Mouse (Mus musculus) right cerebral cortex, adult 18-20 months (tissue): ENCODE measurements at regions not wholly inside any gene's neighbourhood (a gene's known extent, or its start where the extent isn't known, plus 50 kb on each side); places are given as distances from the start of the nearest gene placed in this dataset.
A peak's percentile ranks its signal among the peaks of the same experiment; 100 is the strongest.

Experiments
- DNase-seq: peaks from one replicate; pipeline ENCODE4 v3.0.0; 2022; ENCODE audit warnings: mixed read lengths

DNA sequence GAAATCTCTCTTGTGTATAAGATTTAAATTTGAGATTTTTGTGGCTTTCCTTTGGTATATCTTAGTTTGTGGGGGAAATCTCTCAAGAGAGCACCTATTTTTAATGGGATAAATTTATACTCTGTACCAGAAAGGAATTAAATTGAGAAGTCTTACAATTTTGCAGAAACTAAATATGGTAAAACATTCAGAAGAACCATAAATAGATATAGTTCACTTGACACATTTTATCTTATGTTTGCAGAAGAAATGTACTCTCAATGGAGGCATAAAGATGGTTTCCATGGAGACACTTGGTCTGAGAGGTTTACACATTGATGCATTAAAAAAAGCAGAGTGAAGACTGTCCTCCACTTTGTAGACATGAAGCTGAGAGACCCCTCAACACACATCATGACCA lies 86.9 kb downstream of the Ndufa10 start:
- DNase-seq, result no peak

DNA sequence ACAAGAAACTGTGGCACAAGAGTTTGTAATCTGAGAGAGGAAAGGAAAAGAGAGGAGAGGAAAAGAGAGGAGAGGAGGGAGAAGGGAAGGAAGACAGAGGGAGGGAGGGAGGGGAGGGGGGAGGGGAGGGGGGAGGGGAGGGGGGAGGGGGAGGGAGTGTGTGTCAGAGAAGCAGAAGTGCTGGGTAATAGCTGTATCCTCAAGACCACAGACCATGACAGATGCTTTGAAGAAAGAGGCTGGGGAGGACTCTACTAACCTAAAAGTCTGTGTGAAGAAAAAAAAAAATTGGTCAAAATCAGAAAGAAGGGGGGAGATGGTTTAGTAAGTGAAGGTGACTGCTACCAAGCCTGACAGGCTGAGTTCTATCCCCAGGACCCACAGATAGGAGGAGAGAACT lies 88.7 kb downstream of the Ndufa10 start:
- no peak for DNase-seq

DNA sequence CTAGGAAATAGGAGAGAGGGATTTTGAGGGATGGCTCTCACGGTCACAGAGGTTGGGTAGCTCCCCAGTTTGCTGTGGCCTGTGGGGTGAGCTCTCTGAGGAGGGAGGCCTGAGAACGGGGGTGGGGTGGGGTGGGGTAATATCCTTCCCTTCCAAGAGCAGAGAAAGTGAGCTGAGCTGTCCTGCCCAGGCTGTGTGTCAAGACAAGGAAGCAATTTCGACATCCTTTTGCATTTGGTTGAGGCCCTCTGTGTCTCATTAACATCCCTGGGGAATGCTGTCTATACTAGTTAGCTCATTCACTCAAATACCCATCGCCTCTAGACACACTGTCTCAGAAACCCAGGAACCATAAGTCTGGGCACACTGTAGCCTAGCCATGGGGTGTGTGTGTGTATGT lies 89.9 kb downstream of the Ndufa10 start:
- DNase-seq, result no peak

DNA sequence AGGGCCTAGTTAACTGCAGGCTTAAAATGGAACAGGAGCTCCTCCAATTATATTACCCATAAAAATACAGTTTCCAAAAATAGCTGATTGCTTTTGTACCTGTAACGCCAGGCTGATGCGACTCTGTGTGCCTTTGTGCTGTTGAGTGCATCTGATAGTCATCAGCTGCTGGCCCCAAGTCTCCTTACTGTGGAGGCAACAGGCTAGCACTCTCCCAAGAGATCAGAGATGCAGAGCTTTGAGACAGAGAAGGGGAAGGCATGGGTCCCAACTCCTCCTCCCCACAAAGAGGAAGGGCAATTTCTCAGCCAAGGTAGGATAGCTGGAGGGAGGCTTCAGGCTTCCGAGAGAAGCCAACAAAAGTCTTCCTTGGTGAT lies 94.2 kb downstream of the Ndufa10 start:
- DNase-seq, result no peak

DNA sequence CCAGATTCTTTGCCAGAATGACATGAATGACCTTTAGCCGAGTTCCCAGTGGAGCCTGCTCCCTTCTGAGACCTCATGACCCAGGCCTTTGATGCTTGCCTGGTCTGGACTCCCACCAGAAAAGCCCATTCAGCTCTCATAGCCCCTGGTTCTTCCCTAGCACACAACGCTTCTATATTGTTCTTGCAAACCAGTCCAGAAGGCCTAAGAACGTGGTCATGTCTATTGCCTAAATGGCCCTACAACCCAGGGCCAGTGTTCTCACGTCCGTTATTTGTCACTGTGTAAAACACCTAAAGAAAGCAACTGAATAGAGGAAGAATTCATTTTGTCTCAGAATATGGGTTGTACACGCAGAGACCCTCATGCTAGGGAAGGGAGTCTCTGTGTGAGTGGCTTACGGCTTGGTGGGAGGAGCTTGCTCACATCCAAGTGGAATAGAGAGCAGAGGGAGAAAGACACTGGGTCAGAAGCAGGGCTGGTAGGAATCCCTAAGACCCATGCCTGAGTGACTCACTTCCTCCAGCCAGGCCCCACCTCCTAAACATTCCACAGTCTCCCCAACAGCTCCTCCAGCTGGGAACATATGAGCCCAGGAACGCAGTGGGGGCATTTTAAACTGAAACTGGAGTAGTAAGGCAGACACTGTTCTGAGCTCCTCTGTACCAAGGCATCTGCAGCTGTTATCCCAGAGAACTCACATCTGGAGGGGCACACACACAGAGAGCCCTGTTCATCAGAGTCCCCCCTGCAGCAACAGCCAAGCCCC lies 94.7 kb downstream of the Ndufa10 start:
- DNase-seq, result no peak

DNA sequence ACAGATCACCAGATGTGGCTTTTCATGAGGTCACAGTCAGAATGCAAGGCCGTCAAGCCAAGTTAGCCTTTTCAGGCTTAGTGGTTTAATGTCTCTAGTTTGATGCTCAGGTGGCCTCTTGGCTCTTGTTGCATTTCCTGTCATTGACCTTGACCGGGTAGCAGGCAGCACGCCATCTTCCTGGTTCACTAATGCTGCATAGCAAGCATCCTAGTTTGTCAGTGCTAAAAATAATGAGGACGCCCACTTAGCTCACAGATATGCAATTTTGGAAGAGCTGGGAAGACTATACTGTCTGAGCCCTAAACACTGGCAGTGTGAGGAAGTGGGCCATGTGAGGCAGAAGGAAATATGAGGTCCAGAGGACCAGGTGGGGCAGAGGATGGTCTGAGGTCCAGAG lies 97.2 kb downstream of the Ndufa10 start:
- DNase-seq, result peak; percentile 59

DNA sequence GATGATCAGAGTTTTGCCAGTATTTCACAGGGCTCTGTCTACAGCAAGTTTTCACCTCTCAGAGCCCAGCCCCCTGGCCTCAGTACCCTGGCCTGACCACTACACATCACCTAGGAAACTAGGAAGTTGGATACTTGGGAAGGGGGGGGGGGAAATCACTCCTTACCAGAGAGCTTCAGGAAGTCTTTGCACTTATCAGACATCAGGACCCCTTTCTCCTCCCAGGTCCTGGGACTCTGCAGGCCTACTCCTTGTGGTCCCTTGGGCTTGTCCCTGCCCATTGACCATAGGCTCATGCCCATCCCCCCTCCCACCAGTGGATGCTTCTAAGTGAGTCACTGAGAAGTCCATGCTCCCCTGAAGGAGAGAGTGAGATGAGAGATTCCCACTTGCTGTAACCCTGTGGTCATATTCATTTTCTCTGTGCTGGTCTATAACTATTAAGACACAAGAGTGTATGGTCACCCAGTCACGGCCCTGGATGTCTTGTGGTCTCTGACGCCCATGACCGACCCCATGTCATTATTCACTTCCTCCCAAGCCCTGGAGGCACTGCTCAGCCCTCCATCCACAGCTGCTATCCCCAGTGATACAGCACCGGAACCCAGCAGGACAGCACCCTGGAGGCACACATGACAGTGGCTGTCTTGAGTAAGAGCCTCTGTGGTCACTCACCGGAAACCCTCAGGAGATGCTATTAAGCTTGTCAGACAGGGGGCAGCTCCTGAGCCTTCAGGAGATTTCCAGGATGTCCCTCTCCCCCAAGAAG lies 101.3 kb downstream of the Ndufa10 start:
- DNase-seq, result no peak

DNA sequence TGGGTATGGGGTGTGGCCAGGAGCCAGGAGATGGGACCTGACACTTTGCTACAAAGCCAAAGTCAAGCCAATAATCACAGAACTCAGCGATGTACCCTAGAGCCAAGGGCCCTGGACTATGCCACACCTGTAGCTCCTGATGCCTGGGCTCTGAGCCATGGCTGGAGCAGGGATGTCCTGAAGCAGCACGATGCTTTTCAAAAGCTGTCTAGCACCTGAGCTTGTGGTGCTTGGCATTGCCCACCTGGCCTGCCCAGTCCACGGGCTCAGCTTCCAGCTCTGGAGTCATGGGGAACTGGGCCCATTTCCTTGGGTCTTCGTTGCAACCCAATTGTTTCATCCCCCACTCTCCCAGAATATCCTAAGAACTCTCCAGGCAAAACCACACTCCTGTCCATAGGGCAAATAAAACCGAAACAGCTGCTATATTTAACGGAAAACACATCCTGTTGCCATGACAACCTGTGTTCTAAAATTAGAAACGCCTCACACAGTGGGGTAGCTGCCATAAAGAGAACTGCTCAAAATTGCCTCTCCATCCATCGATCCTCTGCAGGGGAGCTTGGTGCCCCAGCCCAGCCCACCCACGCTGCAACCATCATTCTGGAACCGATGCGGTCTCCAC lies 102.2 kb downstream of the Ndufa10 start:
- DNase-seq, result peak; percentile 68

DNA sequence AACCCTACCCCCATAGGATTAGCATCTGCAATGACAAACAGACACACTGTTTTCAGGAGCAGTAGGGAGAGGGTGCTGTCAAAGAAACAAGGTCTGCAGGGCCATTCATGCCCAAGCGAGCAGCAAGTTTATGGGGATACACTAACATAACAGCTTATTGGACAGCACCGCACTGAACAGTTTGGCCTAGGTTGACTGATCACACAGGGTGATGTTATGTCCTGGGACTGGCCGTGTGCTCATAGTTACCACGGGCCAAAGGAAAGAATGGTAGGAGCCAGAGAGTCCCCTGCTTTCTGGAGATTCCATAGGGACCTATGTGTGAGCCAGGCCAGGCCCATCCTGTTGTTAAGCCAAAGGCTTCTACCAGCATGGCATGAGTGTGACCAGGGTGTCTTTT lies 102.8 kb downstream of the Ndufa10 start:
- DNase-seq, result no peak

DNA sequence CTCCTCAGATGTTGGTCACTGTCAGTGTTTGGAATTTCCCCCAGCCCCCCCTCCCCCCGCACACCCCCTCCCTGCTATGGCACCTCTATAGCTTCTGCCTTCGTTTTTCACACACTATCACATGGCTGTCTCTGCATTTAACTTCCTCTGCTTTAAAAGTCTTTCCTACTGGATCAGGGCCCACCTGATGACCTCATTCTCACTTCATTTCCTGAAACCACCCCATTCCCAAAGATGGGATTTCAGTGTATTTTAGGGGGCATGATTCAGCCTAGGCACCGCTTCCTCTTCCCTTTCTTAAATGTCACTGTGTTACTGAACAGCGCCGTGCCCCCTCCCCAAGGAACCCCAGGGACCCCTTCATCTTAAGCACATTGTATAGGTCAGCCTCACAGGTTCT lies 103.7 kb downstream of the Ndufa10 start:
- peak; percentile 63 for DNase-seq

DNA sequence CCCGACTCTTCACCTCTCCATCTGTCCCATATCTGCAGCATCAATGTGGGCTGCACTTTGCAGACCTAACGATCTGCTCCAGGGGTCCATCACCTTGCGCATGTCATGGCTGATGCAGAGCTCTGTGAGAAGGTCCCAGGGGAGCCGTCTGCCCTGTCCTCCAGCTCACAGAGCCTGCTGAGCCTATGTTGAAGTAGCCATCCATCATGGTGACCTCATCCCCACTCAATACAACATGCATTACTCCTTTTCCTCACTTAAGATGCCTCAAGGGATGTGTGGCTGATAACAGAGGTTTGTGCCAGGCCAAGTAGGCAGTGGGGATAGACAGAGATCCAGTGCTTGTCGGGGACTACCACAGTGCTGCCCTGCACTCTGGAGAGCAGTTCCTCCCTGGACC lies 107.4 kb downstream of the Ndufa10 start:
- no peak for DNase-seq

DNA sequence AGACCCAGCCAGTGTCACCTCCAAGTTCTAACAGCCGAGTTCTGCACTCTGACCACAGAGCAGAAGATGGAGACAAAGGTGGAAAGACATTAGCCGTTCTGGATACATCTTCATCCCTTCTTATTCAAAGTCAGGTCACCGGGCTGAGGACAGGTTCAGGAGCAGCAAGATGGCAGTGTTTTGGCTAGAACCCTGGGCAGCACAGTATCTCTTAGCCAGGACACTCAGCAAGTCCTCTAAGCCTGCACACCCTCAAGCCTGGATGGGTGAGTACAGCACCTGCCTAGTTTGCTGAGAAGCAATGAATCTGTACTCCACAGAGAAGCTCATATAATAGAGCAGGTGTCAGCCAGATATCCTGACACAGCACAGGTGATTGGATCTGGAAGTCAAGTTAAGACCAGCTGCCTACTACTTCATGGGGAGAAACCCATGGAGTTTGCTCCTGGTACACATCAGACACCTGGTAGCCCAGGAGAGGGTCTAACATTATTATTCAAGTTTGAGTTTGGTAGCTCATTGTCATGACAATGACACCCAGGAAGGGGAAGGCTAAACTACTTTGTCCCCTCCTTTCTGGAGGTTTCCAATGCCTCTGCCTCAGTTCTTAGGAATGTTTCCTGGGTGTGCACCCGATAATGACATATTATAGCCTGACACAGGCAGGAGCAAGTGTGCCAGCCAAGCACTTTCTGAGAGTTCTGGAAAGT lies 108.1 kb downstream of the Ndufa10 start:
- no peak for DNase-seq

DNA sequence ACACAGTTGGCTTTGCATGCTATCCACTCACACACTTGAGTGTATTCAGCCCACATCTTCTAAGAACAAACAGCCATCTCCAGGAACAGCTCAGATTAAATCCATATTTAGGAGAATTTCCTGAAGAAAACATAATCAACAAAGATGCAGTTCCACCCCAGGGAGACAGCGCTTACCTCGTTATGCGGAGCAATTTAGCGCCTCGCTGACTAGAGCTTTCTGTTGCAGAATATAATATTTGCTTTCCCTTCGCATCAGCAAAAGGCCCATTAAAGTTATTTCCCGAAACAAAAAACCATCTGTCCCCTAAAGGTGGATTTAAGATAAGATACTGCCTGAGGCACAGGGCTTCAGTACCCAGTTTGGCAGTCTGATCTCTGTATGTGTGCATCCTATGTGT lies 112.0 kb downstream of the Ndufa10 start:
- DNase-seq, result no peak

DNA sequence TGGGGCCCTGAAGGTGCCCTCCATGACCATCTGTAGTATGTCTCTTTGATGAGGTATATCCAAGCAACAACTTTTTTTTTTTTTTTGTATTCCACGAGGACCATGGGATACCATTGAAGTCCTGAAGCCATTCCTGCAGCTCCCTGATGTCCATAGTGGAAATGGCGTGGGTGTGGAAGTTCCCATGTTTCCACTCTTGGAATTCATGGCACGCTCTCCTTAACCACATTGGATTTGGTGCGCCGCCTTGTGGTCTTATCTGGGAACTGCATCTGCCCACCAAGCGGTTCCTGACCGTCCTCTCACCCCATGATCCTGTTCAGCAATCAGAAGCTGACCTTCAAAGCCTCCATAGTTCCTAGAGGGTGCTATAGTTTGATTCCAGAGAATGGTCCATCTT lies 113.4 kb downstream of the Ndufa10 start:
- peak; percentile 56 for DNase-seq

DNA sequence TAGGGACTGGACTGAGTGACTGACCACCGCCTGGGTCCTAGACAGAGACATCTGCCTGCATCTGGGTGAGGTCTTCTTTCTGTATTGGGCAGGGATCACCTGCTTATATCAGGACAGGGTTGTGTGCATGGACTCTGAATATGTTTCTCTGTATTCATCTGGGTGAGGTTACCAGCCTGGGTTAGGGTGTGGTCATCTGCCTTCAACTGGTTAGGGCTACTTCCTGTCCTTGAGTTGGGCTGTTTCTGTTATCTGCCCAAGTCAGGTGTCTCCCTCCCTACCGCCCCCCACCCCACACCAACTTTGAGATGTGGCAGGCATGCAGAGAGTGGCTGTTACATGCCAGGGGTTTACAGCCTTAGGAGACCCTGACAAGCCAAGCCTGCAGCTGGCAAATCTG lies 114.2 kb downstream of the Ndufa10 start:
- DNase-seq, result no peak

DNA sequence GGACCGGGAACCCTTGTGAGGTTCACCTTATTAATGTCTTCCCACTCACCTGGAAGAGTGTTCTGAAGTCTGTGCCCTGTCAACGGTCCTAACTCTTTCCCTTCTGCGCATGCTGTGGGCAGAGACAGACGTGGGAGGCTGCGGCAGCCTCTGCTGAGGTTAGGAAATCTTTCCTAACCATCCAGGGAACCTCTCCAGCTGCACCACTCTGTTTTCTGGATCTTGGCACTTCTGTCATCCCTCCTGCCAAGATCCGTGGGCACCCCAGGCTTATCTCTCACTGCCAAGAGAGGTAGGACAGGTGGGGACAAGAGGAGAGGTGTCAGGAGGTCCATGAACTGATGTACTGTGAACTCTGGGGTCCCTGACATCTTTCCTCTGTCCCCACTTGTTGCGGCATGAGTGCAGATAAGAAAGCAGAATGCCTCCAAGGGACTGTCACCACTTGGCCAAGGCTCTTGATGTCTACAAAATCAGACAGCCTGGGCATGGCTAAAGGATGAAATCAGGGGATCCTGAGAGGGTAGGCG lies 114.8 kb downstream of the Ndufa10 start:
- no peak for DNase-seq

DNA sequence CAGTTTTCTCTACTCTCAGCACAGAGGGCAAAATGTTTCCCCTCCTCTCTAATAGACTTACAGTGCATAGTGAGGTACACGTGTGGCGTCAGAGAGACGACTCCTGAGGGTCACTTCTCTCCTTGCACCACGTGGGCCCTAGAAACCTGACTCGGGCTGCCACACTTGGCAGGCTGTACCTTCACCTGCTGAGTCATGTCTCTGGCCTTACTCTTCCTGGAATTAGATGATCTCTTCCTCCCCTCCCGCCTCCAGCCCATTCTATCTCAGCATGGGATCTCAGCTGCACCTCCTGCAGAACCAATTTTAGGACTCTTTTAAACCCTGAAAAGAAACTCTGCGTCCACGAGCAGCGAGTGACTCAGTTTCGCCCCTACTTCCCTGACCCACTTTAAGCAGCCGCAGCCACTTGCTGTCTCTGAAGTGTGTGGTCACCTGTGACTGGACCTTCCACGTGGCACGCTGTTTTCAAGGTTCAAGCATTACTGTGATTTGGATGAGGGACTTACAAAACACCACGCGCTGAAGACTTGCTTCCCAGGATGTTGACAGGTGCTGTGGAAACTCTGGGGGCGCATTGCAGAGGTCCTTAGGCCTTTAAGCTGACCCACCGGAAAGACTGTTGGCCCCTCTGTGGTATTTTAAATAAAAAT lies 125.2 kb downstream of the Ndufa10 start:
- DNase-seq, result no peak

DNA sequence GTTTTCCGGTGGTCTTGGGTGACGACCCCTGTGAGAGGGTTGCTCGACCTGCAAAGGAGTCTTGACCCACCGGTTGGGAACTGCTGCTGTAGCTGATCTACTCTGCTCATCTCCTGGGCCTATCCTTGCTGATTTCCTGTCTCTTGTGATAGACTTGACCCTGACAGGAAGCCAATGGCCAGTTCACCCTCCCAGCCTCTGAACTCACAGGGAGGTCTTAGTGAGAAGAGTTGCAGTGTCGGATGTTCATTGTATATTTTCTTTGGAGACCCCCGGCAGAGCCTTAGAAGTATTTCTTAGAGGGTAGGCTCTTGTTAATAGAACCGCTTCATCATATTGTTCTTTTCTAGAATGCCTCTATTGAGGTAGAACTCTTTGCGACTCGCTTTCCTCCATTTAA lies 126.0 kb downstream of the Ndufa10 start:
- no peak for DNase-seq

DNA sequence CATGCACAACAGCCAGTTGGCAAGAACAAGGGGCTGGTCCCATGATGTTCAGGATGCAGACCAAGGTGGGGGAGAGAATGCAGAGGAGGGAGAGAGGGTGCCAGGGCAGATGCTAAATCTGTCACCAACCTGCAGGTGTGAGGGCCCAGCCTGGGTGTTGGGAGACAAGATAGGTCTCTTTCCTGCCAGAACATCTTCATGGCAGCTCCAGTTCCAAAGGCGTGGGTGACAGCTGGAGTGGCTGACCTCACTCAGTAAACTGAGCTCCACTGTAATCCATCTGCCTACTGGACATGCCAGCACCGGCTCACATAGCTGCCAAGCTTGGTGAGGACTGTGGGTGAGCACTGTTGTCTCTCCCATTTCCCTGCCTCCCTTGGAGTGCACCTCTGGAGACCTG lies 129.9 kb downstream of the Ndufa10 start:
- peak; percentile 16 for DNase-seq

DNA sequence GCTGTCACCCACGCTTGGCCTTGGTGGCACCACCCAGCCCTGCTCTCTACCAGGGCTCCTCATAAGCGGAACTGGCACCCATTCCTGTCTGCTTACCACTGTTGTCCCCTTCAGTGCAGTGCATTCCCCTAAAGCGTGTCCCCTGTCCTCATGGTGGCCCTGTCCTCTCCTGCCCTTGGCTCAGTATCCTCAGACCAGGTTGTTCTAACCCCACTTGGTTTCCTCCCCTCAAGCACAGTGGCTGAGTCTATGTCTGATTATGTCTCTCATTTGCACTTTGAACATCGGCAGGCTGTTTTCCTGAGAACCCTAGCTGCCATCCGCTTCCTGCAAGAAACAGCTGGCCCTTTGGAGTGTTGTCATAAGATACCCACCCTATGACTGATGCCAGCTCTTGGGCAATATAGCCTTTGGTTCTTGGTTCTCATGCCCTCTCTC lies 130.5 kb downstream of the Ndufa10 start:
- no peak for DNase-seq

DNA sequence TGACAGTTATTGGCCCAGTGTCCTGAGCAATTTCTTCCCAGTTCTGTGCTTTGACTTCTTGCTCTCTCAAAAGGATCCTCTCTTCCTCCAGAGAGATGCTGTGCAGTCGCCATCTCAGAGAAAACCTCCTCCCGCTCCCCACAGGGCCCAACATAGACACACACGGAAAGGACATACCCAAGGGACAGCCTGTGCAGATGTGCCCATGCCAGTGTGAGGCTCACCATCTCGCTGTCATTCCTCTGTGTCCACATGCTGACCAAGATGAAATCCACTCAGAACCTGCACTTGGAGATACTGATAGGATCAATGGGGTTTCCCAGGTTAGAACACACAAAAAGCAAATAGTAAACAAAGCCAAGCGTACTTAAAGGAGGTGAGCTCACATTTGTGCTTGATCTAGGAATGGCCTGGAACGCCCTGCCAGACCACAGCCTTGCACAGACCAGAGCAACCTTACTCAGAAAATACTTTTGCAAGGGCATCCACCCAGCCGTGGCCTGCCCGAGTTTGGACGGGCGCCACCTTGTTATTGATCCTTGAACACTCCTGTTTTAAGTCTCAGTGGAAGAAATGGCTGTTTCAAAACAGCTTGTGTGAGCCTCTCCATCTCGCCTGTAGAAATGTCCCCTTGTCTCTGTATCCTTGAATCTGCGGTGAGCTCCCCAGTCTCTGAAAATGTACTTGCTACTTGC lies 131.7 kb downstream of the Ndufa10 start:
- DNase-seq, result no peak

DNA sequence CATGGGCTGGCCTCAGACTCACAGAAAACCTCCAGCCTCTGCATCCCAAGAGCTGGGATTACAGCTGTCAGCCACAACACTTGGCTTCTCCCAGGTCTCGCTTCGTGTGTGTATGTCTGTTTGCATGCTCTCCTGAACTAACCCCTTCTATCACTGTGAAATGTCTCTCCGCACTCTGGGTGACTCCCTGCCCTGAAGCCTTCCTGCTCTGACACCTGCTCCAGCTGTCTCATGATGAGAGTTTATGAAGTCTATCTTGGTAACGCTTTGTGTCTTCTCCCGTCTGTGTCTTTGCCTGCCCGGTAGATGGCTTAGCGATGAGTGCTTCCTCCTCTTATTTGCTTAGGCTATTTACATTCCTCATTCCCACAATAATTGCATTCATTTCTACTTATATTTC lies 133.0 kb downstream of the Ndufa10 start:
- no peak for DNase-seq
